Mouse (Mus musculus) midbrain, embryonic 14.5 days (tissue): ENCODE measurements at regions not wholly inside any gene's neighbourhood (a gene's known extent, or its start where the extent isn't known, plus 50 kb on each side); places are given as distances from the start of the nearest gene placed in this dataset.

Experiments used
- ATAC-seq: fragments of 200-750 bp; cut with Nextera tagmentation; 2 replicates; pipeline ENCODE4 v1.8.0; 2017; ENCODE audit warnings: moderate number of reproducible peaks, moderate library complexity; ENCODE audit not compliant: low FRiP score, low TSS enrichment
- DNase-seq: peaks from one replicate; pipeline ENCODE4 v3.0.0-alpha.2; 2015
- H3K27ac ChIP-seq: fragments of 300-500 bp; sonication (generic); replicated peaks from 2 replicates; pipeline ENCODE4 v1.5.1; 2014; ENCODE audit warnings: mild to moderate bottlenecking, low read depth, low read length, moderate library complexity
- H3K27me3 ChIP-seq: fragments of 300-500 bp; sonication (generic); 2 replicates; pipeline ENCODE4 v1.6.1; 2014; ENCODE audit warnings: low read length, control low read depth, mixed read lengths; ENCODE audit not compliant: control insufficient read depth, insufficient read depth
- H3K36me3 ChIP-seq: fragments of 300-500 bp; sonication (generic); 2 replicates; pipeline ENCODE4 v1.6.1; 2014; ENCODE audit warnings: low read length, control low read depth; ENCODE audit not compliant: control insufficient read depth, insufficient read depth
- H3K4me1 ChIP-seq: fragments of 300-500 bp; sonication (generic); 2 replicates; pipeline ENCODE4 v1.6.1; 2014; ENCODE audit warnings: mild to moderate bottlenecking, antibody characterized with exemption, low read length, control low read depth; ENCODE audit not compliant: control insufficient read depth, insufficient read depth
- H3K4me2 ChIP-seq: fragments of 300-500 bp; sonication (generic); 2 replicates; pipeline ENCODE4 v1.6.1; 2014; ENCODE audit warnings: mild to moderate bottlenecking, low read length, moderate library complexity
- H3K4me3 ChIP-seq: fragments of 300-500 bp; sonication (generic); replicated peaks from 2 replicates; pipeline ENCODE4 v1.5.1; 2014; ENCODE audit warnings: low read depth, low read length
- H3K9ac ChIP-seq: fragments of 300-500 bp; sonication (generic); replicated peaks from 2 replicates; pipeline ENCODE4 v1.6.1; 2014; ENCODE audit warnings: mild to moderate bottlenecking, low read length, moderate library complexity
- H3K9me3 ChIP-seq: fragments of 300-500 bp; sonication (generic); 2 replicates; pipeline ENCODE4 v1.6.1; 2016; ENCODE audit warnings: low read length, control low read depth, mixed read lengths; ENCODE audit not compliant: control insufficient read depth
- WGBS: fragments of 180-500 bp; shearing (Covaris S2); extraction: QIAGEN DNeasy Blood & Tissue Kit; methylation state at CpG from one replicate; pipeline ENCODE4 v1.1.7; 2014; 5-methylcytosine and 5-hydroxymethylcytosine counted together

DNA sequence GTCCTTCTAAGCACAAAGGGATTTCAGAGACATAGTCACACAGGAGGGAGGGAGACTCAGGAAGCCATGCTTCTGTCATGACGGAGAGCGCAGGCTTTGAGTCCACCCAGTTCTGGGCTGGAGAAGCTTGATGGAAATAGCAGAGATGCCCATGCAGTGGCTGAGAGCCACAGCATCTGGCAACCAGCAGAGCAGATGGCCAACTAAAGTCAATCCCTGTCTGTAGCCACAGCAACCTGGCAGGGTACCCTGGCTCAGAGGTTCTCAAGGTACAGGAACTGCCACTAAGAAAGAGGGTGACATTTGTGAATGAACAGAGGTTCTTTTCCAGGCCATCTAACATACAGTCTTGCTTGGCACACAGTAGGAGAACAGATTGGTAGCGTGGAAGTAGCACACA lies 61.7 kb upstream of the Syt13 start:
- Histone ChIP-seq H3K4me3 (no peak overlapping the region), H3K4me2 (no peak overlapping the region), H3K27me3 (no peaks in the 10 kb centered on the region), H3K27ac (no peak overlapping the region), H3K9me3 (no peaks in the 10 kb centered on the region), H3K36me3 (no peaks in the 10 kb centered on the region), H3K4me1 (peaks cover 8% of the 10 kb centered on the region; the same call in 1 of the 2 replicates), H3K9ac (no peak overlapping the region)
- WGBS = 88% methylated on average over 3 of the region's 3 CpGs
- DNase-seq (no peak), ATAC-seq (no peak)

DNA sequence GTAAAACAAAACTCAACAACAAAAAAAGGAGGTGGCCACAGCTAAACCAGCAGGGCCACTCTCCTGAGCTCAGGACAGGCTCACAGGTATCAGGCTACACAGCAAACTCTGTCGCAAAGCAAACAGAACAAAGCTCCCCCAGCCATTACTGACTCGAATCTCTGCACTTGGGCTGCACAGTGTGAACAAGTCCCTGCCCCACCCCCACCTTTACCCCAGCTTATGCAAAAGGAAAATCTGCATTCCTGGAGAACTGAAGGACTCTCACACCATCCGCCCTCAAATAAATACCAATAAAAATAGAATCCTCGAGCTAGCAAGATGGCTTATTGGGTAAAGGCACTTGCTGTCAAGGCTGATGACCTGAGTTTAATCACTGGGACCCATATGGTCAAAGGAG lies 60.6 kb upstream of the Syt13 start:
- no peak overlapping the region for H3K4me2 ChIP-seq
- 62% methylated on average over 4 of the region's 4 CpGs for WGBS
- no peak overlapping the region for H3K4me3 ChIP-seq
- H3K27me3 ChIP-seq = no peaks in the 10 kb centered on the region
- H3K4me1 ChIP-seq = 0 out of 2 replicates have a peak, but pooled peaks cover 4% of the 10 kb centered on the region
- no peak for DNase-seq
- H3K9me3 ChIP-seq = no peaks in the 10 kb centered on the region
- H3K36me3 ChIP-seq = no peaks in the 10 kb centered on the region
- no peak for ATAC-seq
- H3K9ac ChIP-seq = no peak overlapping the region
- H3K27ac ChIP-seq = no peak overlapping the region

DNA sequence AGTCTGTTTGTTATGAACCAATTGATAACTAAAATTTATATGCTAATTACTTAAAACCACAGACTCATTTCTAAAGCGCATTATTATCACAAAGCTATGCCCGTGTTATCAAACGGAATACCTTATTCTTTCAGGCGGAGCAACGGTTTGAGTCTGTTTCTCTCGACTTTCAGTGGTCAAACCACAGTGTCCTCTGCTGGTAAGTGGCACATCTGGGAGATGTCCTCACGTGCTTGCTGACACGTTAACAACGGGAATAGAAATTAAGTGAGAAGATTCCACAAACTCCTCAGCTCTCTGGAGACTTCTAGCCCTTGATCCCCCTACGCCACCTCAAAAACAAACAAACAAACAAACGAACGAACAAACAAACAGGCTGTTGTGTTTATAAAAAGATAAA lies 58.9 kb upstream of the Syt13 start:
- H3K4me1 ChIP-seq = no peaks in the 10 kb centered on the region
- H3K9me3 ChIP-seq = no peaks in the 10 kb centered on the region
- no peak for DNase-seq
- 63% methylated on average over 12 of the region's 12 CpGs for WGBS
- H3K4me3 ChIP-seq = no peak overlapping the region
- no peaks in the 10 kb centered on the region for H3K36me3 ChIP-seq
- H3K27me3 ChIP-seq = no peaks in the 10 kb centered on the region
- H3K9ac ChIP-seq = no peak overlapping the region
- no peak for ATAC-seq
- H3K27ac ChIP-seq = no peak overlapping the region
- H3K4me2 ChIP-seq = no peak overlapping the region

DNA sequence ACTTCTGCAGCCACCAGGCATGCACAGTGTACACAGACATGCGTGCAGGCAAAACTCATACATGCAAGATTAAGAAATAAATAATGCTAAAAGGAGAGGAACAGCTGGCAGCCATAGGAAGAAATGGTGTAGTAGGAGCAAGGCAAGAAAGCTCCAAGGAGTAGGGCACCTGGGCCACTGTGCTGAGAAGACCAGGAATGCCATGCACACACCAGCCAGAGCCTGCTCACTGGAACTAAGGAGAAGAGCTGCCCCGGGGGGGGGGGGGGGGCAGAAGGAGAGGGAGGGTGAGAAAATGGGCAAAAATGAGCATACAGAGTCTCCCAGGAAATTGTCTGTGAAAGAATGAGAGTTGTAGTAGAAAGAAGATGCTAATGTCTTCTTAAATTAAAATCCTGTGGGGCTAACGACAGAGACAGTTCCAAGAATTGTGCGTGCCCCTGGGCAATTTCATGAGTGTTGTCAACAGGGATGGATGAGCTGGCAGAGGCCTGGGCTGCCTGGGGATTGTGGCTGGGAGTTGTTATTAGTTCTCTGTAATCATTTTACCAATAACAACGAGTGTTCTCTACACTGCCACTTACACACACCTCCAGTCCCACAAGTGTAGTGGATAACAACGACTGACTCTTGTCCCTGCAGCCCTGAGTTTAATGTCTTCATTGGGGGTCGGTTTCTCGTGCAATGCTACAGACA lies 54.2 kb upstream of the Syt13 start:
- ATAC-seq (no peak), DNase-seq (no peak)
- H3K4me3 ChIP-seq = no peak overlapping the region
- 75% methylated on average over 8 of the region's 8 CpGs for WGBS
- H3K36me3 ChIP-seq = no peaks in the 10 kb centered on the region
- H3K4me1 ChIP-seq = no peaks in the 10 kb centered on the region
- no peak overlapping the region for H3K9ac ChIP-seq
- 0 out of 2 replicates have a peak, but pooled peaks cover 3% of the 10 kb centered on the region for H3K9me3 ChIP-seq
- no peaks in the 10 kb centered on the region for H3K27me3 ChIP-seq
- no peak overlapping the region for H3K4me2 ChIP-seq
- no peak overlapping the region for H3K27ac ChIP-seq
